Mouse (Mus musculus) cerebellum, adult 2 months (tissue): ENCODE measurements around the gene Chtf18. TPM values are rescaled to one million over a fixed set of nuclear protein-coding genes. Genes with fewer than 3 reads are reported as not detected.

Experiments
- DNase-seq, 2 experiments: peaks; one replicate each; pipeline ENCODE4 v3.0.0; 2021
- H3K27ac ChIP-seq: fragments of 200-500 bp; 2 replicates; pipeline ENCODE4 v1.5.1; 2012; ENCODE audit warnings: low read length, control low read depth, inconsistent platforms; ENCODE audit not compliant: insufficient read depth
- H3K27me3 ChIP-seq: fragments of 200-500 bp; 2 replicates; pipeline ENCODE4 v1.6.1; 2012; ENCODE audit warnings: inconsistent platforms, mild to moderate bottlenecking, low read length, moderate library complexity; ENCODE audit not compliant: control insufficient read depth, insufficient read depth
- H3K4me1 ChIP-seq: fragments of 200-500 bp; 2 replicates; pipeline ENCODE4 v1.6.1; 2011; ENCODE audit warnings: low read length; ENCODE audit not compliant: control insufficient read depth, insufficient read depth
- H3K4me3 ChIP-seq: fragments of 200-500 bp; replicated peaks from 2 replicates; pipeline ENCODE3; 2011; ENCODE audit warnings: mild to moderate bottlenecking, low read depth, low read length, control low read depth; ENCODE audit not compliant: insufficient read depth
- CTCF ChIP-seq: fragments of 200-500 bp; IDR thresholded peaks from 2 replicates; pipeline ENCODE4 v1.5.1; 2011; ENCODE audit warnings: low read depth, mild to moderate bottlenecking, control low read depth, low read length, moderate library complexity, borderline replicate concordance; ENCODE audit not compliant: insufficient read depth
- POLR2A ChIP-seq: fragments of 200-500 bp; IDR thresholded peaks from 2 replicates; pipeline ENCODE4 v1.6.1; 2011; ENCODE audit warnings: low read length, control low read depth, borderline replicate concordance; ENCODE audit not compliant: insufficient read depth
- WGBS: fragments of 180-500 bp; shearing (Covaris S2); methylation state at CpG from one replicate; pipeline ENCODE4 v1.1.7; 2018; 5-methylcytosine and 5-hydroxymethylcytosine counted together
- polyA plus RNA-seq: library from polyadenylated mRNA; depleted of rRNA; stranded (reverse); fragments of >200 nt; gene quantifications from 2 replicates; pipeline ENCODE4 v1.2.3, GENCODE M21; 2012; rRNA removed

The Chtf18 gene
- polyA plus RNA-seq, 1 experiment = 3.7 TPM

DNA sequence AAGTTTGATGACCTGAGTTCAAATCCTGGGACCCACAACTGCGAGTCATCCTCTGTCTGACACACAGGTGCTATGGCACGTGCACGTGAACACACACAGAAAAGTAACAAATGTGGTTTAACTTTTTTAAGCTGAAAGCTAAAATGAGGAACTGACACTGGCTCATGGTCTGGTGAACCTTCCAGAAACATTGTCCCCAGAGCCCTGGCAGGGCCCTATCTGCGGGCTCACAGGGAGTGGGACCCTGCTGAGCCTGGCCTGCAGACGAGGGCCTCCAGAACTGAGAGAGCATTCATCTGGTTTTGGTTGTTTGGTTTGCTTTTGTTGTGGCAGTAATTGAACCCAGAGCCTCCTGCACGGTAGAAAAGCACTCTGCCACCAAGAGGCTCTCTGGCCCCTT lies 49.2 kb downstream of the Chtf18 start:
- TF ChIP-seq POLR2A (no peak), CTCF (no peak)
- WGBS = 59% methylated on average over 6 of the region's 6 CpGs
- H3K27me3 ChIP-seq = no peaks in the 10 kb centered on the region
- H3K4me3 ChIP-seq = no peak overlapping the region
- no peak overlapping the region for H3K27ac ChIP-seq
- no peak for DNase-seq
- no peaks in the 10 kb centered on the region for H3K4me1 ChIP-seq

DNA sequence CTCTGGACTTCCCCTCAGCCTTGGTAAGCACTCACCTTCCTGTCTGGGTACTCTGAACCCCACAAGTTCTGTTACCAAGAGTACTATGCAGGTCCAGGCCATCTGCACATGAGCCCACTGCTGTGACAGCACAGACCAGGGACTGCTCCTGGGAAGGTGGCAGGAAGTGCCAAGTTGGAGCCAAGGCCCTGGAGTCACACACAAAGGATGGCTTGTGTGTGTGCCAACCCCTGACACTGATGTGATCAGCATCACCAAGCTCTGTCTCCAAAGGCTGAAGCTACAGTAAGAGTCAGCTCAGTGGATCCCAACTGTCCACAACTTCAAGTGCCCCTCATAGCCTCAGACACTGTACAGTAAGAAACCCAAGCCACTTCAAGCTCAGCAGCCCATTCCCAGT lies 54.2 kb downstream of the Chtf18 start:
- TF ChIP-seq POLR2A (no peak), CTCF (no peak)
- Histone ChIP-seq H3K4me1 (no peaks in the 10 kb centered on the region), H3K27ac (no peak overlapping the region), H3K27me3 (no peaks in the 10 kb centered on the region), H3K4me3 (no peak overlapping the region)
- peak in 1 of 2 experiments; percentile 21 for DNase-seq

Other genes starting within 250 kb of the Chtf18 start
- gene Sstr5, start 230.1 kb downstream of the Chtf18 start, polyA plus RNA-seq = 0.11 and 0.16 TPM in 2 replicates
- 35.9 and 38.0 TPM in 2 replicates for gene Sox8, start 156.7 kb downstream of the Chtf18 start, polyA plus RNA-seq
- 18.6 and 19.1 TPM in 2 replicates for gene Lmf1, start 148.3 kb downstream of the Chtf18 start, polyA plus RNA-seq
- 489 and 519 TPM in 2 replicates for gene Gng13, start 10.2 kb downstream of the Chtf18 start, polyA plus RNA-seq
- gene Rpusd1, start 251 bp upstream of the Chtf18 start, polyA plus RNA-seq = 96.4 and 97.4 TPM in 2 replicates
- gene Mslnl, start 8.6 kb upstream of the Chtf18 start, polyA plus RNA-seq = 0.73 and 1.1 TPM in 2 replicates
- gene Msln, start 27.0 kb upstream of the Chtf18 start, polyA plus RNA-seq = 0.21 and 0.38 TPM in 2 replicates
- gene Narfl, start 46.4 kb upstream of the Chtf18 start, polyA plus RNA-seq = 43.5 and 45.5 TPM in 2 replicates
- gene Haghl, start 58.3 kb upstream of the Chtf18 start, polyA plus RNA-seq = 340 and 348 TPM in 2 replicates
- 0.47 and 0.79 TPM in 2 replicates for gene Ccdc78, start 59.2 kb upstream of the Chtf18 start, polyA plus RNA-seq
- 167 and 178 TPM in 2 replicates for gene Fam173a, start 65.5 kb upstream of the Chtf18 start, polyA plus RNA-seq
- 3.3 and 5.0 TPM in 2 replicates for gene AC134908.4, start 68.2 kb upstream of the Chtf18 start, polyA plus RNA-seq
- 534 and 542 TPM in 2 replicates for gene Metrn, start 69.7 kb upstream of the Chtf18 start, polyA plus RNA-seq
- 187 and 207 TPM in 2 replicates for gene Fbxl16, start 81.7 kb upstream of the Chtf18 start, polyA plus RNA-seq
- gene Wdr24, start 96.2 kb upstream of the Chtf18 start, polyA plus RNA-seq = 32.8 and 34.2 TPM in 2 replicates
- 65.8 and 75.2 TPM in 2 replicates for gene Jmjd8, start 101.4 kb upstream of the Chtf18 start, polyA plus RNA-seq
- gene Stub1, start 106.0 kb upstream of the Chtf18 start, polyA plus RNA-seq = 326 and 333 TPM in 2 replicates
- 111 and 119 TPM in 2 replicates for gene Rhbdl1, start 109.9 kb upstream of the Chtf18 start, polyA plus RNA-seq
- 42.9 and 45.9 TPM in 2 replicates for gene Gm20683, start 114.3 kb upstream of the Chtf18 start, polyA plus RNA-seq
- 105 and 121 TPM in 2 replicates for gene Rhot2, start 117.4 kb upstream of the Chtf18 start, polyA plus RNA-seq
- gene Wdr90, start 134.1 kb upstream of the Chtf18 start, polyA plus RNA-seq = 21.6 and 26.9 TPM in 2 replicates
- gene Mcrip2, start 141.3 kb upstream of the Chtf18 start, polyA plus RNA-seq = 31.9 and 34.1 TPM in 2 replicates
- 110 and 116 TPM in 2 replicates for gene Mettl26, start 147.7 kb upstream of the Chtf18 start, polyA plus RNA-seq
- gene Wfikkn1, start 153.4 kb upstream of the Chtf18 start, polyA plus RNA-seq = 0.95 and 1.1 TPM in 2 replicates
- 70.0 and 74.6 TPM in 2 replicates for gene Rab40c, start 192.3 kb upstream of the Chtf18 start, polyA plus RNA-seq
- gene Pigq, start 217.5 kb upstream of the Chtf18 start, polyA plus RNA-seq = 170 and 191 TPM in 2 replicates
- 1.9 and 2.5 TPM in 2 replicates for gene Nhlrc4, start 217.5 kb upstream of the Chtf18 start, polyA plus RNA-seq
- 13.4 and 14.0 TPM in 2 replicates for gene A930017K11Rik, start 225.1 kb upstream of the Chtf18 start, polyA plus RNA-seq